Mouse (Mus musculus) inflammation-experienced regulatory T-cells, adult 16 weeks (primary cell): Measurements from ENCODE around the gene Zswim5. TPM values are rescaled to one million over a fixed set of nuclear protein-coding genes. Genes with fewer than 3 reads are reported as not detected.

Experiments used
- polyA plus RNA-seq: library from polyadenylated mRNA; unstranded; fragments of 100-300 nt; shearing (Covaris generic); gene quantifications from one replicate; pipeline ENCODE4 v1.2.1, GENCODE M21; 2017

Gene Zswim5
- 0.05 TPM for polyA plus RNA-seq

GRCm38 (mm10) chr4:116876995-116877728 is at the start of gene Zswim5:
Gene Zswim5 (plus strand): TSS chr4:116877376.

GRCm38 (mm10) chr4:116993672-116994621 is 116.8 kb downstream of the Zswim5 start, which contains the start of gene Urod:
Gene Urod (minus strand): TSS chr4:116994413.

GRCm38 (mm10) chr4:116995131-116995797 is 118.1 kb downstream of the Zswim5 start, which contains the start of gene Hectd3:
Gene Hectd3 (plus strand): TSS chr4:116995317.

GRCm38 (mm10) chr4:117019206-117020134 is 142.3 kb downstream of the Zswim5 start, which contains the start of gene Eif2b3:
Gene Eif2b3 (plus strand): TSS chr4:117019402.

Other genes with a start within 250 kb of the Zswim5 start
- 50.9 TPM for gene Nasp, start 249.4 kb upstream of the Zswim5 start, polyA plus RNA-seq
- 361 TPM for gene Akr1a1, start 225.7 kb upstream of the Zswim5 start, polyA plus RNA-seq
- gene Prdx1, start 191.8 kb upstream of the Zswim5 start, polyA plus RNA-seq, result 668 TPM
- gene Mmachc, start 169.0 kb upstream of the Zswim5 start, polyA plus RNA-seq, result 8.1 TPM
- gene Ccdc163, start 168.9 kb upstream of the Zswim5 start, polyA plus RNA-seq, result 20.8 TPM
- 11.4 TPM for gene Tesk2, start 156.4 kb upstream of the Zswim5 start, polyA plus RNA-seq
- gene Toe1, start 69.7 kb upstream of the Zswim5 start, polyA plus RNA-seq, result 48.2 TPM
- 16.8 TPM for gene Mutyh, start 69.7 kb upstream of the Zswim5 start, polyA plus RNA-seq
- 0.63 TPM for gene Hpdl, start 55.7 kb upstream of the Zswim5 start, polyA plus RNA-seq
- gene Urod, start 117.0 kb downstream of the Zswim5 start, polyA plus RNA-seq, result 107 TPM
- 11.1 TPM for gene Hectd3, start 117.9 kb downstream of the Zswim5 start, polyA plus RNA-seq
- gene Eif2b3, start 142.0 kb downstream of the Zswim5 start, polyA plus RNA-seq, result 32.8 TPM
- 0.35 TPM for gene Ptch2, start 218.7 kb downstream of the Zswim5 start, polyA plus RNA-seq
- gene Btbd19, start 248.3 kb downstream of the Zswim5 start, polyA plus RNA-seq, result 61.4 TPM
- 1.4 TPM for gene Tctex1d4, start 249.4 kb downstream of the Zswim5 start, polyA plus RNA-seq